Mouse (Mus musculus) liver, embryonic 12.5 days (tissue): ENCODE measurements at regions not wholly inside any gene's neighbourhood (a gene's known extent, or its start where the extent isn't known, plus 50 kb on each side); places are given as distances from the start of the nearest gene placed in this dataset.

Experiments
- ATAC-seq: fragments of 200-750 bp; cut with Nextera tagmentation; 2 replicates; pipeline ENCODE4 v1.8.0; 2017; ENCODE audit warnings: moderate number of reproducible peaks, mild to moderate bottlenecking, moderate library complexity
- H3K27ac ChIP-seq: fragments of 300-500 bp; sonication (generic); 2 replicates; pipeline ENCODE4 v1.5.1; 2016; ENCODE audit warnings: mild to moderate bottlenecking
- H3K27me3 ChIP-seq: fragments of 300-500 bp; sonication (generic); replicated peaks from 2 replicates; pipeline ENCODE4 v1.6.1; 2016; ENCODE audit warnings: mild to moderate bottlenecking, moderate library complexity
- H3K36me3 ChIP-seq: fragments of 300-500 bp; sonication (generic); 2 replicates; pipeline ENCODE4 v1.6.1; 2016; ENCODE audit warnings: mild to moderate bottlenecking, moderate library complexity
- H3K4me1 ChIP-seq: fragments of 300-500 bp; sonication (generic); 2 replicates; pipeline ENCODE4 v1.6.1; 2016
- H3K4me2 ChIP-seq: fragments of 300-500 bp; sonication (generic); 2 replicates; pipeline ENCODE4 v1.6.1; 2016; ENCODE audit warnings: mild to moderate bottlenecking, moderate library complexity
- H3K4me3 ChIP-seq: fragments of 300-500 bp; sonication (generic); 2 replicates; pipeline ENCODE4 v1.5.1; 2016; ENCODE audit warnings: mild to moderate bottlenecking, moderate library complexity
- H3K9ac ChIP-seq: fragments of 300-500 bp; sonication (generic); 2 replicates; pipeline ENCODE4 v1.6.1; 2016; ENCODE audit warnings: mild to moderate bottlenecking, moderate library complexity
- H3K9me3 ChIP-seq: fragments of 300-500 bp; sonication (generic); replicated peaks from 2 replicates; pipeline ENCODE4 v1.6.1; 2016; ENCODE audit warnings: mild to moderate bottlenecking, moderate library complexity
- WGBS: fragments of 180-500 bp; shearing (Covaris S2); methylation state at CpG from one replicate; pipeline ENCODE4 v1.1.7; 2016; ENCODE audit not compliant: insufficient replicate concordance; 5-methylcytosine and 5-hydroxymethylcytosine counted together

GRCm38 (mm10) chr2:72855276-72855970 lies 124.8 kb downstream of the Sp3 start:
- Histone ChIP-seq H3K27ac (no peak overlapping the region), H3K9me3 (no peaks in the 10 kb centered on the region), H3K4me2 (no peak overlapping the region), H3K4me3 (no peak overlapping the region), H3K36me3 (no peaks in the 10 kb centered on the region), H3K27me3 (no peaks in the 10 kb centered on the region), H3K9ac (no peak overlapping the region), H3K4me1 (no peaks in the 10 kb centered on the region)
- WGBS, result 63% methylated on average over 11 of the region's 11 CpGs
- ATAC-seq, result no peak

- H3K27me3 ChIP-seq, result no peaks in the 10 kb centered on the region
- H3K4me1 ChIP-seq, result no peaks in the 10 kb centered on the region
- no peak overlapping the region for H3K27ac ChIP-seq
- no peak overlapping the region for H3K9ac ChIP-seq
- H3K4me3 ChIP-seq, result no peak overlapping the region
- no peak overlapping the region for H3K4me2 ChIP-seq
- ATAC-seq, result no peak
- WGBS, result 82% methylated on average over 13 of the region's 13 CpGs
- H3K36me3 ChIP-seq, result no peaks in the 10 kb centered on the region
- H3K9me3 ChIP-seq, result no peaks in the 10 kb centered on the region
Observed at GRCm38 (mm10) chr2:72855971-72856755, 124.1 kb downstream of the Sp3 start.

- Histone ChIP-seq H3K27ac (no peak overlapping the region), H3K9me3 (no peaks in the 10 kb centered on the region), H3K9ac (no peak overlapping the region), H3K36me3 (no peaks in the 10 kb centered on the region), H3K4me2 (no peak overlapping the region), H3K27me3 (no peaks in the 10 kb centered on the region), H3K4me1 (no peaks in the 10 kb centered on the region), H3K4me3 (no peak overlapping the region)
- WGBS, result 75% methylated on average over 5 of the region's 5 CpGs
- no peak for ATAC-seq
Observed at GRCm38 (mm10) chr2:72857377-72857776, 122.9 kb downstream of the Sp3 start.

GRCm38 (mm10) chr2:72865462-72866365 lies 114.5 kb downstream of the Sp3 start:
- no peak overlapping the region for H3K4me3 ChIP-seq
- no peaks in the 10 kb centered on the region for H3K27me3 ChIP-seq
- no peak overlapping the region for H3K9ac ChIP-seq
- no peaks in the 10 kb centered on the region for H3K36me3 ChIP-seq
- no peaks in the 10 kb centered on the region for H3K9me3 ChIP-seq
- ATAC-seq, result no peak
- WGBS, result 57% methylated on average over 19 of the region's 19 CpGs
- no peak overlapping the region for H3K4me2 ChIP-seq
- H3K27ac ChIP-seq, result no peak overlapping the region
- H3K4me1 ChIP-seq, result no peaks in the 10 kb centered on the region

GRCm38 (mm10) chr2:72866366-72866688 lies 113.9 kb downstream of the Sp3 start:
- Histone ChIP-seq H3K4me1 (no peaks in the 10 kb centered on the region), H3K27ac (no peak overlapping the region), H3K9me3 (no peaks in the 10 kb centered on the region), H3K4me2 (no peak overlapping the region), H3K36me3 (no peaks in the 10 kb centered on the region), H3K27me3 (no peaks in the 10 kb centered on the region), H3K9ac (no peak overlapping the region), H3K4me3 (no peak overlapping the region)
- WGBS, result 34% methylated on average over 2 of the region's 2 CpGs
- ATAC-seq, result no peak

- no peaks in the 10 kb centered on the region for H3K36me3 ChIP-seq
- no peak overlapping the region for H3K9ac ChIP-seq
- WGBS, result 76% methylated on average over 3 of the region's 3 CpGs
- no peak overlapping the region for H3K27ac ChIP-seq
- no peak overlapping the region for H3K4me3 ChIP-seq
- H3K4me2 ChIP-seq, result no peak overlapping the region
- no peaks in the 10 kb centered on the region for H3K4me1 ChIP-seq
- H3K27me3 ChIP-seq, result no peaks in the 10 kb centered on the region
- no peak for ATAC-seq
- H3K9me3 ChIP-seq, result no peaks in the 10 kb centered on the region
Observed at GRCm38 (mm10) chr2:72868173-72868572, 112.1 kb downstream of the Sp3 start.

- 72% methylated on average over 5 of the region's 5 CpGs for WGBS
- ATAC-seq, result no peak
- Histone ChIP-seq H3K27me3 (no peaks in the 10 kb centered on the region), H3K27ac (no peak overlapping the region), H3K4me3 (no peak overlapping the region), H3K9ac (no peak overlapping the region), H3K36me3 (no peaks in the 10 kb centered on the region), H3K9me3 (no peaks in the 10 kb centered on the region), H3K4me2 (no peak overlapping the region), H3K4me1 (no peaks in the 10 kb centered on the region)
Observed at GRCm38 (mm10) chr2:72871836-72872235, 108.4 kb downstream of the Sp3 start.

GRCm38 (mm10) chr2:72873948-72874347 lies 106.3 kb downstream of the Sp3 start:
- Histone ChIP-seq H3K27me3 (no peaks in the 10 kb centered on the region), H3K4me1 (no peaks in the 10 kb centered on the region), H3K36me3 (no peaks in the 10 kb centered on the region), H3K9me3 (no peaks in the 10 kb centered on the region), H3K9ac (no peak overlapping the region), H3K4me3 (no peak overlapping the region), H3K27ac (no peak overlapping the region), H3K4me2 (no peak overlapping the region)
- no peak for ATAC-seq
- WGBS, result 18% methylated on average over 10 of the region's 10 CpGs

GRCm38 (mm10) chr2:72874533-72874932 lies 105.7 kb downstream of the Sp3 start:
- ATAC-seq, result no peak
- no peaks in the 10 kb centered on the region for H3K9me3 ChIP-seq
- 61% methylated on average over 12 of the region's 12 CpGs for WGBS
- H3K27ac ChIP-seq, result no peak overlapping the region
- no peaks in the 10 kb centered on the region for H3K36me3 ChIP-seq
- no peak overlapping the region for H3K9ac ChIP-seq
- no peaks in the 10 kb centered on the region for H3K4me1 ChIP-seq
- H3K4me3 ChIP-seq, result no peak overlapping the region
- no peak overlapping the region for H3K4me2 ChIP-seq
- H3K27me3 ChIP-seq, result no peaks in the 10 kb centered on the region

- Histone ChIP-seq H3K36me3 (no peaks in the 10 kb centered on the region), H3K4me1 (no peaks in the 10 kb centered on the region), H3K4me2 (no peak overlapping the region), H3K9me3 (no peaks in the 10 kb centered on the region), H3K27me3 (no peaks in the 10 kb centered on the region), H3K9ac (no peak overlapping the region), H3K27ac (no peak overlapping the region), H3K4me3 (no peak overlapping the region)
- WGBS, result 66% methylated on average over 2 of the region's 2 CpGs
- ATAC-seq, result no peak
Observed at GRCm38 (mm10) chr2:72875677-72876076, 104.6 kb downstream of the Sp3 start.

- Histone ChIP-seq H3K4me2 (no peak overlapping the region), H3K27me3 (no peaks in the 10 kb centered on the region), H3K36me3 (no peaks in the 10 kb centered on the region), H3K4me1 (no peaks in the 10 kb centered on the region), H3K27ac (no peak overlapping the region), H3K9me3 (no peaks in the 10 kb centered on the region), H3K4me3 (no peak overlapping the region), H3K9ac (no peak overlapping the region)
- no peak for ATAC-seq
- WGBS, result 76% methylated on average over 2 of the region's 2 CpGs
Observed at GRCm38 (mm10) chr2:72880016-72880415, 100.2 kb downstream of the Sp3 start.

GRCm38 (mm10) chr2:72881554-72881953 lies 98.7 kb downstream of the Sp3 start:
- no peaks in the 10 kb centered on the region for H3K9me3 ChIP-seq
- 68% methylated on average over 2 of the region's 2 CpGs for WGBS
- H3K4me2 ChIP-seq, result no peak overlapping the region
- no peak for ATAC-seq
- H3K9ac ChIP-seq, result no peak overlapping the region
- H3K27me3 ChIP-seq, result no peaks in the 10 kb centered on the region
- no peaks in the 10 kb centered on the region for H3K4me1 ChIP-seq
- H3K27ac ChIP-seq, result no peak overlapping the region
- H3K4me3 ChIP-seq, result no peak overlapping the region
- no peaks in the 10 kb centered on the region for H3K36me3 ChIP-seq
